Mouse (Mus musculus) hindbrain, embryonic 13.5 days (tissue): ENCODE measurements at regions not wholly inside any gene's neighbourhood (a gene's known extent, or its start where the extent isn't known, plus 50 kb on each side); places are given as distances from the start of the nearest gene placed in this dataset.
A peak's percentile ranks its signal among the peaks of the same experiment; 100 is the strongest.
"Not testable (repeated sequence)": the region's sequence is repeated elsewhere in the genome, so short reads cannot be mapped to it uniquely, and the experiment has no call there.

Experiments
- ATAC-seq: fragments of 200-750 bp; cut with Nextera tagmentation; 2 replicates; pipeline ENCODE4 v1.8.0; 2017; ENCODE audit warnings: moderate TSS enrichment; ENCODE audit not compliant: low FRiP score
- H3K27ac ChIP-seq: fragments of 300-500 bp; sonication (generic); 2 replicates; pipeline ENCODE4 v1.5.1; 2015; ENCODE audit warnings: inconsistent platforms, mild to moderate bottlenecking, moderate library complexity
- H3K27me3 ChIP-seq: fragments of 300-500 bp; sonication (generic); 2 replicates; pipeline ENCODE4 v1.6.1; 2015; ENCODE audit warnings: mild to moderate bottlenecking, inconsistent platforms
- H3K36me3 ChIP-seq: fragments of 300-500 bp; sonication (generic); 2 replicates; pipeline ENCODE4 v1.6.1; 2015; ENCODE audit warnings: mild to moderate bottlenecking, inconsistent platforms
- H3K4me1 ChIP-seq: fragments of 300-500 bp; sonication (generic); replicated peaks from 2 replicates; pipeline ENCODE4 v1.6.1; 2015; ENCODE audit warnings: inconsistent platforms
- H3K4me2 ChIP-seq: fragments of 300-500 bp; sonication (generic); 2 replicates; pipeline ENCODE4 v1.6.1; 2015; ENCODE audit warnings: inconsistent platforms, mild to moderate bottlenecking, moderate library complexity
- H3K4me3 ChIP-seq: fragments of 300-500 bp; sonication (generic); 2 replicates; pipeline ENCODE4 v1.5.1; 2015; ENCODE audit warnings: mild to moderate bottlenecking, inconsistent platforms
- H3K9ac ChIP-seq: fragments of 300-500 bp; sonication (generic); 2 replicates; pipeline ENCODE4 v1.6.1; 2015; ENCODE audit warnings: mild to moderate bottlenecking, inconsistent platforms
- H3K9me3 ChIP-seq: fragments of 300-500 bp; sonication (generic); 2 replicates; pipeline ENCODE4 v1.6.1; 2016; ENCODE audit warnings: inconsistent platforms
- WGBS: fragments of 180-500 bp; shearing (Covaris S2); methylation state at CpG from one replicate; pipeline ENCODE4 v1.1.7; 2015; 5-methylcytosine and 5-hydroxymethylcytosine counted together

GRCm38 (mm10) chr3:11323101-11323500, 987.6 kb upstream of the Gm38303 start:
- Histone ChIP-seq H3K4me1 (no peaks in the 10 kb centered on the region), H3K36me3 (no peaks in the 10 kb centered on the region), H3K4me2 (no peak overlapping the region), H3K9me3 (no peaks in the 10 kb centered on the region), H3K9ac (no peak overlapping the region), H3K27ac (no peak overlapping the region), H3K27me3 (no peaks in the 10 kb centered on the region), H3K4me3 (no peak overlapping the region)
- WGBS: 65% methylated on average over 2 of the region's 2 CpGs
- ATAC-seq: no peak

GRCm38 (mm10) chr3:11293001-11293400, 957.5 kb upstream of the Gm38303 start:
- Histone ChIP-seq H3K27ac (no peak overlapping the region), H3K4me3 (no peak overlapping the region), H3K9me3 (no peaks in the 10 kb centered on the region), H3K9ac (no peak overlapping the region), H3K4me2 (no peak overlapping the region), H3K36me3 (no peaks in the 10 kb centered on the region), H3K27me3 (no peaks in the 10 kb centered on the region), H3K4me1 (no peaks in the 10 kb centered on the region)
- WGBS: 74% methylated on average over 3 of the region's 3 CpGs
- ATAC-seq: no peak

- Histone ChIP-seq H3K9me3 (no peaks in the 10 kb centered on the region), H3K27ac (no peak overlapping the region), H3K4me1 (no peaks in the 10 kb centered on the region), H3K4me3 (no peak overlapping the region), H3K27me3 (no peaks in the 10 kb centered on the region), H3K36me3 (no peaks in the 10 kb centered on the region), H3K4me2 (no peak overlapping the region), H3K9ac (no peak overlapping the region)
- WGBS: 66% methylated on average over 3 of the region's 3 CpGs
- ATAC-seq: no peak
These were observed 925.6 kb upstream of the Gm38303 start for GRCm38 (mm10) chr3:11261052-11261451.

GRCm38 (mm10) chr3:11213996-11214395, 878.5 kb upstream of the Gm38303 start:
- Histone ChIP-seq H3K36me3 (no peaks in the 10 kb centered on the region), H3K27ac (no peak overlapping the region), H3K4me1 (no peaks in the 10 kb centered on the region), H3K4me3 (no peak overlapping the region), H3K27me3 (no peaks in the 10 kb centered on the region), H3K4me2 (no peak overlapping the region), H3K9me3 (no peaks in the 10 kb centered on the region), H3K9ac (no peak overlapping the region)
- 91% methylated on average over 2 of the region's 2 CpGs for WGBS
- no peak for ATAC-seq

- not testable (repeated sequence) for H3K27ac ChIP-seq, H3K27me3 ChIP-seq, H3K36me3 ChIP-seq, H3K9me3 ChIP-seq, H3K9ac ChIP-seq, H3K4me1 ChIP-seq, ATAC-seq, H3K4me3 ChIP-seq
- peak overlapping the region; percentile 29; the same call in 1 of the 2 replicates for H3K4me2 ChIP-seq
- 35% methylated on average over 9 of the region's 9 CpGs for WGBS
These were observed 877.6 kb upstream of the Gm38303 start for GRCm38 (mm10) chr3:11212921-11213648.

GRCm38 (mm10) chr3:11212290-11212912, 876.9 kb upstream of the Gm38303 start:
- H3K27ac ChIP-seq, H3K36me3 ChIP-seq, H3K4me2 ChIP-seq, H3K27me3 ChIP-seq, H3K9me3 ChIP-seq, H3K9ac ChIP-seq, H3K4me1 ChIP-seq, ATAC-seq, H3K4me3 ChIP-seq: not testable (repeated sequence)
- 30% methylated on average over 4 of the region's 4 CpGs for WGBS

- not testable (repeated sequence) for ATAC-seq, H3K4me1 ChIP-seq, H3K9me3 ChIP-seq, H3K36me3 ChIP-seq, H3K27me3 ChIP-seq, H3K4me2 ChIP-seq, H3K4me3 ChIP-seq, H3K9ac ChIP-seq, H3K27ac ChIP-seq
- WGBS: 59% methylated on average over 10 of the region's 10 CpGs
These were observed 875.7 kb upstream of the Gm38303 start for GRCm38 (mm10) chr3:11210920-11211811.

GRCm38 (mm10) chr3:11174002-11174401, 838.5 kb upstream of the Gm38303 start:
- Histone ChIP-seq H3K27me3 (no peaks in the 10 kb centered on the region), H3K4me2 (no peak overlapping the region), H3K36me3 (no peaks in the 10 kb centered on the region), H3K9ac (no peak overlapping the region), H3K4me3 (no peak overlapping the region), H3K9me3 (no peaks in the 10 kb centered on the region), H3K27ac (no peak overlapping the region), H3K4me1 (no peaks in the 10 kb centered on the region)
- 80% methylated on average over 2 of the region's 2 CpGs for WGBS
- ATAC-seq: no peak

GRCm38 (mm10) chr3:11155350-11155749, 819.9 kb upstream of the Gm38303 start:
- H3K9me3 ChIP-seq: no peaks in the 10 kb centered on the region
- no peaks in the 10 kb centered on the region for H3K27me3 ChIP-seq
- no peak overlapping the region for H3K4me3 ChIP-seq
- WGBS: 67% methylated on average over 1 of the region's 1 CpGs
- H3K27ac ChIP-seq: no peak overlapping the region
- ATAC-seq: no peak
- H3K9ac ChIP-seq: no peak overlapping the region
- H3K4me2 ChIP-seq: no peak overlapping the region
- H3K4me1 ChIP-seq: no peaks in the 10 kb centered on the region
- H3K36me3 ChIP-seq: no peaks in the 10 kb centered on the region
